Comparison of ENCODE assay signal across 8 mouse cellular contexts in the genomic region with DNA sequence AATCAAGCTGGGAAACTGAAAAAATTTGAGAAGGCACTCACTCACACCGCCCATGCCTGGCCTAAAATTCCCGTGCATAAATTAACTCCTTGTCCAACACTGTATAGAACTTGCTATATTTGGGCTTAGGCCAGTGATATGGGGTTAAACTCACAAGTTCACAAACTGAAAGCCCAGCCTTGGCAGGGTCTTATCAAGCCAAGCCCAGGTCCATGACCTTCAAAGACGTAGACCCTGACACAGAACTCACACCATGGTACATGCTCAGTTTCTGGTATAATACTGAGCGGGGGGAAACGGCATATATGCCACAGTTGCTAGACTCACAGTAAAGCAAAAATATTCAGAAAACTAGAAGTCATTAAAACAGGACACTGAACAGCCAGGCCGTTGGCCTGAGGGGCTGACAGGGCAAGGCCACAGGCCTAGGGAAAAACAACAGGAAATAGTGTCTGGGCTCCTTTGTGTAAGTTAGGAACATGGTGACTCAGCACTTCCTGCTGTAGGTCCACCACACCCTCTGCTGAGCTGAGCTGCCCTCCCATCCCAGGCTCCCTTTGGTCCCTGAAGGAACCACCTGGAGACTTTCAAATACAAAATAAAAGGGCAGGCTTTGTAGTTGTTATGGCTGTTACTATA. TPM values are rescaled to one million over a fixed set of nuclear protein-coding genes. Genes with fewer than 3 reads are reported as not detected.
A peak's percentile ranks its signal among the peaks of the same experiment; 100 is the strongest.
DNase-seq lines count a peak whose midpoint lies in the region; ATAC-seq and TF ChIP-seq lines count a peak whose summit lies in the region.

No protein-coding gene starts in this region.

- no peaks in the 10 kb centered on the region for H3K4me1 ChIP-seq in midbrain, embryonic 10.5 days
- no peaks in the 10 kb centered on the region for H3K4me1 ChIP-seq in midbrain, embryonic 11.5 days (ENCODE audit: control insufficient read depth, insufficient read depth, low read length)
- H3K4me1 ChIP-seq in cortical plate, adult 2 months (ENCODE audit: control insufficient read depth, insufficient read depth, low read length) = peaks cover 8% of the 10 kb centered on the region; the same call in 1 of the 2 replicates
- H3K4me1 ChIP-seq in liver, embryonic 16.5 days (ENCODE audit: control insufficient read depth, low read depth, low read length) = peaks cover 27% of the 10 kb centered on the region
- no peaks in the 10 kb centered on the region for H3K4me1 ChIP-seq in forebrain, embryonic 15.5 days

- peak overlapping the region; percentile 13; the same call in 1 of the 2 replicates for H3K27ac ChIP-seq in midbrain, embryonic 10.5 days (replicated peaks)
- H3K27ac ChIP-seq in midbrain, embryonic 11.5 days (ENCODE audit: low read depth, low read length) = no peak overlapping the region
- peak overlapping the region; percentile 82 for H3K27ac ChIP-seq in cortical plate, adult 2 months (ENCODE audit: insufficient read depth, low read length)
- peak overlapping the region; percentile 77 for H3K27ac ChIP-seq in liver, embryonic 16.5 days (ENCODE audit: low read length)
- H3K27ac ChIP-seq in forebrain, embryonic 15.5 days (replicated peaks) = no peak overlapping the region

- TF ChIP-seq POLR2A in cortical plate, adult 2 months (IDR thresholded peaks at IDR 0.05; ENCODE audit: extremely low read depth, insufficient read depth, low read length) = no peak

- no peaks in the 10 kb centered on the region for H3K9me3 ChIP-seq in midbrain, embryonic 10.5 days (replicated peaks)
- no peaks in the 10 kb centered on the region for H3K9me3 ChIP-seq in midbrain, embryonic 11.5 days (ENCODE audit: control insufficient read depth, low read length)
- H3K9me3 ChIP-seq in liver, embryonic 16.5 days (replicated peaks; ENCODE audit: control insufficient read depth, low read length) = no peaks in the 10 kb centered on the region
- H3K9me3 ChIP-seq in forebrain, embryonic 15.5 days = no peaks in the 10 kb centered on the region

- 85% methylated on average over 6 of the region's 6 CpGs for WGBS in midbrain, embryonic 10.5 days
- 86% methylated on average over 6 of the region's 6 CpGs for WGBS in midbrain, embryonic 11.5 days
- WGBS in liver, embryonic 16.5 days (ENCODE audit: insufficient replicate concordance) = 25% methylated on average over 6 of the region's 6 CpGs
- WGBS in forebrain, embryonic 15.5 days = 85% methylated on average over 6 of the region's 6 CpGs

- no peak for ATAC-seq in midbrain, embryonic 11.5 days (ENCODE audit: low FRiP score)
- peak; percentile 89 for ATAC-seq in liver, embryonic 16.5 days (ENCODE audit: low read depth)
- ATAC-seq in forebrain, embryonic 15.5 days (replicated peaks) = no peak

- no peak overlapping the region for H3K4me2 ChIP-seq in midbrain, embryonic 11.5 days
- H3K4me2 ChIP-seq in liver, embryonic 16.5 days (ENCODE audit: low read depth, low read length) = peak overlapping the region; percentile 59
- H3K4me2 ChIP-seq in forebrain, embryonic 15.5 days (replicated peaks) = no peak overlapping the region

- TF ChIP-seq CTCF in cortical plate, adult 2 months (IDR thresholded peaks at IDR 0.05; ENCODE audit: extremely low read depth, insufficient read depth, low read length) = no peak

- H3K27me3 ChIP-seq in midbrain, embryonic 10.5 days (ENCODE audit: low read depth, poor library complexity, severe bottlenecking) = no peaks in the 10 kb centered on the region
- no peaks in the 10 kb centered on the region for H3K27me3 ChIP-seq in midbrain, embryonic 11.5 days (ENCODE audit: control insufficient read depth, insufficient read depth, low read length)
- no peaks in the 10 kb centered on the region for H3K27me3 ChIP-seq in liver, embryonic 16.5 days (ENCODE audit: control insufficient read depth, insufficient read depth, low read depth, low read length)
- no peaks in the 10 kb centered on the region for H3K27me3 ChIP-seq in forebrain, embryonic 15.5 days

- no peak overlapping the region for H3K4me3 ChIP-seq in midbrain, embryonic 10.5 days
- no peak overlapping the region for H3K4me3 ChIP-seq in midbrain, embryonic 11.5 days (ENCODE audit: low read depth, low read length)
- H3K4me3 ChIP-seq in cortical plate, adult 2 months (ENCODE audit: insufficient read depth, low read length) = no peak overlapping the region
- no peak overlapping the region for H3K4me3 ChIP-seq in liver, embryonic 16.5 days (ENCODE audit: low read depth, low read length)
- no peak overlapping the region for H3K4me3 ChIP-seq in forebrain, embryonic 15.5 days

- no peaks in the 10 kb centered on the region for H3K36me3 ChIP-seq in midbrain, embryonic 10.5 days
- no peaks in the 10 kb centered on the region for H3K36me3 ChIP-seq in midbrain, embryonic 11.5 days (ENCODE audit: control insufficient read depth, insufficient read depth, low read length)
- H3K36me3 ChIP-seq in liver, embryonic 16.5 days (ENCODE audit: control insufficient read depth, insufficient read depth) = no peaks in the 10 kb centered on the region
- H3K36me3 ChIP-seq in forebrain, embryonic 15.5 days = no peaks in the 10 kb centered on the region

- DNase-seq in midbrain, embryonic 10.5 days (ENCODE audit: low spot score) = no peak
- no peak for DNase-seq in midbrain, embryonic 11.5 days (ENCODE audit: low spot score, missing footprints)
- DNase-seq in induced T-regulatory cell, adult 2 months (ENCODE audit: low read depth) = peak; percentile 74
- peak; percentile 43 for DNase-seq in thymus, postnatal 0 days (ENCODE audit: low spot score)
- DNase-seq in layer of hippocampus, adult 9-11 months = no peak

- H3K9ac ChIP-seq in midbrain, embryonic 11.5 days (ENCODE audit: low read length) = no peak overlapping the region
- H3K9ac ChIP-seq in liver, embryonic 16.5 days (ENCODE audit: low read depth, low read length) = peak overlapping the region; percentile 19
- no peak overlapping the region for H3K9ac ChIP-seq in forebrain, embryonic 15.5 days (replicated peaks)

RNA-seq across cellular contexts. Expression of a gene that starts 12.3 kb away (rescaled TPM):
- polyA plus RNA-seq in midbrain, embryonic 10.5 days (2016; fragmentation: Nextera tagmentation; extraction: Ambion mirVana) = 1.2 and 1.5 TPM in 2 replicates
- polyA plus RNA-seq in midbrain, embryonic 11.5 days (2014; fragmentation: Nextera tagmentation; extraction: Ambion mirVana) = 0.80 and 0.89 TPM in 2 replicates
- 3.9 TPM in 2 replicates for polyA plus RNA-seq in cortical plate, adult 2 months (2012; rRNA removed)
- polyA plus RNA-seq in liver, embryonic 16.5 days (2015; fragmentation: Nextera tagmentation; extraction: Ambion mirVana) = 0.07 TPM in 1 of 2 replicates, not detected in the other
- 0.30 and 0.68 TPM in 2 replicates for polyA plus RNA-seq in thymus, postnatal 0 days (2015; fragmentation: Nextera tagmentation; extraction: Ambion mirVana)
- polyA plus RNA-seq in forebrain, embryonic 15.5 days (2015; fragmentation: Nextera tagmentation; extraction: Ambion mirVana) = 2.2 and 2.3 TPM in 2 replicates

Comparison
In these comparisons a context has a peak if more than half of its experiments do, and no peak if none do; other contexts are left out.
1. H3K27ac ChIP-seq: peak in midbrain, embryonic 10.5 days (single experiment), cortical plate, adult 2 months (single experiment) and liver, embryonic 16.5 days (single experiment); none in midbrain, embryonic 11.5 days (single experiment) and forebrain, embryonic 15.5 days (single experiment).
2. DNase-seq: peak in induced T-regulatory cell, adult 2 months (single experiment) and thymus, postnatal 0 days (single experiment); none in midbrain, embryonic 10.5 days (single experiment), midbrain, embryonic 11.5 days (single experiment) and layer of hippocampus, adult 9-11 months (single experiment).